Comparison of ENCODE assay signal across 8 mouse cellular contexts in the genomic region with DNA sequence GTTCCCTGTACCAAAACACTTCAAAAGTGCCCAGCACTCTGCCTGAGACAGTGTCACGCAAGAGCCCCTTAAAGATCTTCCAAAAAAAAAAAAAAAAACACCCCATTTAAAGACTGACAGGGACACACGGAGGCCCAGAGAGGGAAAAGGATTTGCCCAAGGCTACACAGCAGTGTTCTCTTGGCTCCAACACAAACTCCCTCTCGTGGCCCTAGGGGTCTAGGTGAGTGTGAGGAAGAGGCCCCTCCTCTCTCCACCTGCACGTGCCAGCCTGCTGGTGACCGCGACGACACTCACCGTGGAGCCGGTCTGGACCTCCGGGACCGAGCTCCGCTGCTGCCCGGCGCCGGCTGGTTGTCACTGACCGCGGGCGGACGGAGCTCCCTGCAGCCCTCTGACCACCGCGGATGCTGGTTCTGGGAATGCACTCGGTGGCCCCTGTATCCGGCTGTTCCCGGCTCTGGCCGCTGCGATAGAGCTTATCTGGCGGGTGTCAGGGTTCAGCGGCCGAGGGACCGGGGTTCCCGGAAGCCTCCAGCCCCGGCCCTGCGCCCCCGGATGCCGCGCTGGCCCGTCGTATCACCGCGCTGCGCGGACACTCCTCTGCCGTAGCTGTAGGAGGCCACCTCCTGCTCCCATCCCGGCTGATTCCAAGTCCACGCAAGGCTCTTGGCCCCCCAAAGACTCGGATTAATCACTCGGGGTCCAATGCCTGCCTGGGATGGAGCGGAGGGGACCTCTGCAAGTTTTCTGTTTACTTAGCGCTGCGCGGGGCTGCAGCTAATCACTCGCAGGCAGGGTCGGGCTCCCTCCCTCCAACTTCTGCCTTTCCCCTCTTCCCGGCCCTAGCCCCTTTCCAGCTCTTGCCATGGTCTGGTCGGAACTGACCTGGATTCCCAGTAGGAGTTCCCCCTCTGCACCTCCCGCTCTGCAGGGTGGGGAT. TPM values are rescaled to one million over a fixed set of nuclear protein-coding genes. Genes with fewer than 3 reads are reported as not detected.
A peak's percentile ranks its signal among the peaks of the same experiment; 100 is the strongest.
DNase-seq lines count a peak whose midpoint lies in the region; ATAC-seq lines count a peak whose summit lies in the region.

No protein-coding gene starts in this region.

- H3K27me3 ChIP-seq in heart, embryonic 16.5 days (ENCODE audit: control insufficient read depth, insufficient read depth, low read length), result peaks cover 10% of the 10 kb centered on the region
- H3K27me3 ChIP-seq in midbrain, embryonic 13.5 days, result peaks cover 56% of the 10 kb centered on the region

- no peaks in the 10 kb centered on the region for H3K9me3 ChIP-seq in heart, embryonic 16.5 days (replicated peaks; ENCODE audit: control insufficient read depth, low read length)
- H3K9me3 ChIP-seq in midbrain, embryonic 13.5 days, result no peaks in the 10 kb centered on the region

- WGBS in heart, embryonic 16.5 days, result 1% methylated on average over 56 of the region's 56 CpGs
- under 1% methylated on average over 56 of the region's 56 CpGs for WGBS in midbrain, embryonic 13.5 days

- DNase-seq in gastrocnemius, postnatal 10 days, result peak; percentile 40
- no peak for DNase-seq in gastrocnemius, postnatal 36 days
- peak; percentile 54 for DNase-seq in embryo, embryonic 10 days (ENCODE audit: low spot score)
- peak; percentile 80 for DNase-seq in kidney, postnatal 14 days
- no peak for DNase-seq in urinary bladder, postnatal 25 days (ENCODE audit: low spot score)
- DNase-seq in left cerebral cortex, postnatal 25 days (ENCODE audit: low spot score in 2 of 2), result no peak

- peak; percentile 65 for ATAC-seq in heart, embryonic 16.5 days (replicated peaks; ENCODE audit: extremely low read depth, insufficient read depth, low FRiP score)
- peak; percentile 65; the same call in 1 of the 2 replicates for ATAC-seq in midbrain, embryonic 13.5 days

- no peaks in the 10 kb centered on the region for H3K36me3 ChIP-seq in heart, embryonic 16.5 days (ENCODE audit: control insufficient read depth, insufficient read depth)
- no peaks in the 10 kb centered on the region for H3K36me3 ChIP-seq in midbrain, embryonic 13.5 days

- peak overlapping the region; percentile 74 for H3K9ac ChIP-seq in heart, embryonic 16.5 days (ENCODE audit: low read length)
- peak overlapping the region; percentile 61 for H3K9ac ChIP-seq in midbrain, embryonic 13.5 days (replicated peaks)

- intact Hi-C loops in gastrocnemius, postnatal 36 days (cut with DNase I), result no loop called here
- intact Hi-C loops in left cerebral cortex, postnatal 25 days (cut with DNase I), result no loop called here

- H3K4me2 ChIP-seq in heart, embryonic 16.5 days (ENCODE audit: low read depth, low read length), result peak overlapping the region; percentile 85
- H3K4me2 ChIP-seq in midbrain, embryonic 13.5 days (replicated peaks), result peak overlapping the region; percentile 75

- H3K4me1 ChIP-seq in heart, embryonic 16.5 days (ENCODE audit: control insufficient read depth, insufficient read depth, low read length), result peaks cover 15% of the 10 kb centered on the region
- peaks cover 27% of the 10 kb centered on the region for H3K4me1 ChIP-seq in midbrain, embryonic 13.5 days (replicated peaks)

- H3K4me3 ChIP-seq in heart, embryonic 16.5 days (ENCODE audit: low read length), result peak overlapping the region; percentile 56
- peak overlapping the region; percentile 45 for H3K4me3 ChIP-seq in midbrain, embryonic 13.5 days (replicated peaks)

- H3K27ac ChIP-seq in heart, embryonic 16.5 days (ENCODE audit: low read length), result no peak overlapping the region
- H3K27ac ChIP-seq in midbrain, embryonic 13.5 days, result no peak overlapping the region

RNA-seq across cellular contexts. Expression of gene Pard6b, which starts 30.5 kb away (rescaled TPM):
- total RNA-seq in gastrocnemius, postnatal 10 days (2021), result under 1 TPM; 0.85 to 0.93 TPM
- under 1 TPM; 0.69 to 0.91 TPM for total RNA-seq in gastrocnemius, postnatal 36 days (2021)
- 5.4 and 6.7 TPM in 2 replicates for polyA plus RNA-seq in heart, embryonic 16.5 days (2015; fragmentation: Nextera tagmentation; extraction: Ambion mirVana)
- 7.0 and 7.9 TPM in 2 replicates for polyA plus RNA-seq in midbrain, embryonic 13.5 days (2015; fragmentation: Nextera tagmentation; extraction: Ambion mirVana)
- total RNA-seq in left cerebral cortex, postnatal 25 days (2021), result 1 to 10 TPM; 5.0 to 5.2 TPM

RNA-seq across cellular contexts. Expression of gene Ripor3, which starts 39.9 kb away (rescaled TPM):
- total RNA-seq in gastrocnemius, postnatal 10 days (2021), result 1 to 10 TPM; 3.5 to 5.8 TPM
- total RNA-seq in gastrocnemius, postnatal 36 days (2021), result under 1 TPM; 0.39 to 0.64 TPM
- polyA plus RNA-seq in heart, embryonic 16.5 days (2015; fragmentation: Nextera tagmentation; extraction: Ambion mirVana), result 0.84 and 0.99 TPM in 2 replicates
- polyA plus RNA-seq in midbrain, embryonic 13.5 days (2015; fragmentation: Nextera tagmentation; extraction: Ambion mirVana), result 0.15 and 0.27 TPM in 2 replicates
- total RNA-seq in left cerebral cortex, postnatal 25 days (2021), result under 1 TPM; 0.44 to 0.48 TPM

Comparison
In these comparisons a context has a peak if more than half of its experiments do, and no peak if none do; other contexts are left out.
1. DNase-seq: peak in gastrocnemius, postnatal 10 days (single experiment), embryo, embryonic 10 days (single experiment) and kidney, postnatal 14 days (single experiment); none in gastrocnemius, postnatal 36 days (0 of 2), urinary bladder, postnatal 25 days (single experiment) and left cerebral cortex, postnatal 25 days (0 of 2).